Mouse (Mus musculus) central nervous system, embryonic 14 days (tissue): ENCODE data around the gene Col6a4. TPM values are rescaled to one million over a fixed set of nuclear protein-coding genes. Genes with fewer than 3 reads are reported as not detected.

Source experiments
- polyA plus RNA-seq: library from polyadenylated mRNA; depleted of rRNA; stranded (reverse); fragments of >200 nt; gene quantifications from 2 replicates; pipeline ENCODE4 v1.2.3, GENCODE M21; 2012; rRNA removed

Gene Col6a4
- polyA plus RNA-seq, result 1.9 and 2.0 TPM in 2 replicates

GRCm38 (mm10) chr9:106096683-106097082 lies at the start of gene Col6a4:
Col6a4 (minus strand) TSS chr9:106096783.

GRCm38 (mm10) chr9:105960533-105960932 lies 136.1 kb downstream of the Col6a4 start, which contains the start of gene Col6a5:
Col6a5 (minus strand) TSS chr9:105960643.

Other genes with a start within 250 kb of the Col6a4 start
- 0.75 and 0.80 TPM in 2 replicates for gene Col6a5, start 136.1 kb downstream of the Col6a4 start, polyA plus RNA-seq
- gene Glyctk, start 61.4 kb upstream of the Col6a4 start, polyA plus RNA-seq, result 1.2 and 1.6 TPM in 2 replicates
- gene Wdr82, start 74.1 kb upstream of the Col6a4 start, polyA plus RNA-seq, result 152 and 165 TPM in 2 replicates
- 29.6 and 45.3 TPM in 2 replicates for gene Ppm1m, start 103.0 kb upstream of the Col6a4 start, polyA plus RNA-seq
- gene Twf2, start 106.3 kb upstream of the Col6a4 start, polyA plus RNA-seq, result 54.7 and 57.8 TPM in 2 replicates
- gene Tlr9, start 125.8 kb upstream of the Col6a4 start, polyA plus RNA-seq, result 0.41 and 0.50 TPM in 2 replicates
- 88.5 and 96.6 TPM in 2 replicates for gene Alas1, start 151.9 kb upstream of the Col6a4 start, polyA plus RNA-seq
- gene Poc1a, start 184.3 kb upstream of the Col6a4 start, polyA plus RNA-seq, result 12.0 and 12.3 TPM in 2 replicates